Mouse (Mus musculus) monocyte, adult 2 months (primary cell): ENCODE data around the gene Fam78a.
"Not testable (repeated sequence)": the region's sequence is repeated elsewhere in the genome, so short reads cannot be mapped to it uniquely, and the experiment has no call there.

ENCODE experiments used
- DNase-seq, 2 experiments: peaks; one replicate each; pipeline ENCODE4 v3.0.0; 2022; ENCODE audit warnings: low spot score in 2 of 2, low read depth in 1 of 2

Gene Fam78a

DNA sequence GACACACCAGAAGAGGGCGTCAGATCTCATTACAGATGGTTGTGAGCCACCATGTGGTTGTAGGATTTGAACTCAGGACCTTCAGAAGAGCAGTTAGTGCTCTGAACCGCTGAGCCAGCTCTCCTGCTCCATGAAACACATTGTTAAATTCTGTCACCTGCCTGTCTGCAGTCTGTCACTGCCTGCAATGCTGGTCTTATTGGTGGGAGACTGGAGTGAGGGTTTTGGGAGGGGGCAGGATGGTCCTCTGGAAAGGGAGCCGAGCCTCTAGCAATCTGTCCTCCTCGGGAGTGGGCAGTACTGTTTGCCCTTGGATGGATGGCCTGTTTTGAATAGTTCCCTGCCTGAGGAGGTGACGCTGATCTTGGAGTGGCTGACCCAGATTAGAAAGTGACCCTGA, 40.8 kb downstream of the Fam78a start:
- no peak for DNase-seq

DNA sequence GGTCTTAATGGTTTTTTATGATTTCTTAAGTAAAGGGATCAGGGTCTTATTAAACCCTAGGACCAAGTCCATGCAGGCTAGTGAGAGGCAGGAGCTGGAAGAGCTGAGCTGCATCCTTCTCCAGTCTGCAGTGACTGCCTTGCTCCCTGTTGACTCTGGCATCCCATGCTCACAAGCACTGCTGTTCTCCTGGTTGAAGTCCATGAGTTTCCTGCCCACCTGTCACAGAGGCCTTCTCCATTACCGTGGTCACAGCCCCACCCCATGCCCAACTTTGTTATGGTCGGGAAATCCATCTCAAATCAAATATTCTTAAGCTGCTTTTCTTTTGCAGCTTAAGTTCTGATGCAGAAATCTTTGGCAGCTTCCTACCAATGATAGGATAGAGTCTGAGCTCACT, 43.6 kb downstream of the Fam78a start:
- no peak for DNase-seq

DNA sequence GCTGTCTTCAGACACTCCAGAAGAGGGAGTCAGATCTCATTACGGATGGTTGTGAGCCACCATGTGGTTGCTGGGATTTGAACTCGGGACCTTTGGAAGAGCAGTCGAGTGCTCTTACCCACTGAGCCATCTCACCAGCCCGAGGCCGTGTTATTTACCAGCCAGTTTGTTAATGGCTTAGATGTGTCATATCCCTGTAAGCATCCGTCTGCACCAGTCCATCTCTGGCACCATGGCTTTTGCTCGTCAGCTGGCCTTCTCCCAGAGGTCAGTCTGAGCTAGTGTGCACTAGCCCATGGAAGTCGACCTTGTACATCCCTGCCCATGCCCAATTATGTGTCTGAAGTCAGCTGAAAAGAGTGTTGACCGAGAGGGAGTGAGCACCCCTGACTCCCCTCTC, 44.0 kb downstream of the Fam78a start:
- not testable (repeated sequence) for DNase-seq

DNA sequence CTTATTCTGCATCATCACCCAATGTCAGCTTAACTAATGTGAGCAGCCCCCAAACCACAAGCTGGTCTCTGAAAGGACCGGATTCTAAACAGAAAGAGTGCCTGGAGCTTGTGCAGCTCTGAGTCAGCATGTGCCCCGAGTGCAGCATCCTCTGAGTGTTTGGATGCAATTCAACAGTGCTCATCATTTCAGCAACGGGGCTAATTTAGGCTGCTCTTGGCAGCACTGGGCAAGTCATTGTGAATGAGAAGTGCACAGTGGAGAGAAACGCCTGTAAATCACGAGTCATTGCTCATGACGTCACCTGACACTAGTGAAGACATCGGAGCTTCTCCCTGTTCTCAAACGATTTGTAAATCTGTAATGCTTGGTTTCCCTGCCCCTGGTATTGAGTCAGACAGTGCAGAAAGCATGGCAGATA, 46.0 kb downstream of the Fam78a start:
- no peak for DNase-seq

- DNase-seq: no peak
Observed at GRCm38 (mm10) chr2:32037279-32037858, 47.3 kb downstream of the Fam78a start.

DNA sequence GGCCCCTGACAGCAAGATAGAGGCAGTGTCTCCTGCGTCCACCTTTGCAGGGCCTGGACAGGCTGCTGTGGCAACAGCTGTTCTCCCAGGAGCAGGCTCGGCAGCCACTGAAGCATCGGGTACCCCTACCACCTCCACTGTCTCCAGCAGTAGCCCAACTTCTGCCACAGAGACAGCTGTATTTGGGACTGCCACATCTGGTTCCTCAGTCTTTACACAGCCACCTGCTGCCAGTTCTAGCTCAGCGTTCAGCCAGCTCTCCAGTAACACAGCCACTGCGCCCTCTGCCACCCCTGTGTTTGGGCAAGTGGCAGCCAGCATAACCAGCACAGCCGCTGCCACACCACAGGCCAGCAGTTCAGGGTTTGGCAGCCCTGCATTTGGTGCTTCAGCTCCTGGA, 50.5 kb downstream of the Fam78a start:
- no peak for DNase-seq

GRCm38 (mm10) chr2:32033436-32033835, 51.2 kb downstream of the Fam78a start:
- DNase-seq: no peak

GRCm38 (mm10) chr2:32029636-32030035, 55.0 kb downstream of the Fam78a start:
- DNase-seq: no peak

DNA sequence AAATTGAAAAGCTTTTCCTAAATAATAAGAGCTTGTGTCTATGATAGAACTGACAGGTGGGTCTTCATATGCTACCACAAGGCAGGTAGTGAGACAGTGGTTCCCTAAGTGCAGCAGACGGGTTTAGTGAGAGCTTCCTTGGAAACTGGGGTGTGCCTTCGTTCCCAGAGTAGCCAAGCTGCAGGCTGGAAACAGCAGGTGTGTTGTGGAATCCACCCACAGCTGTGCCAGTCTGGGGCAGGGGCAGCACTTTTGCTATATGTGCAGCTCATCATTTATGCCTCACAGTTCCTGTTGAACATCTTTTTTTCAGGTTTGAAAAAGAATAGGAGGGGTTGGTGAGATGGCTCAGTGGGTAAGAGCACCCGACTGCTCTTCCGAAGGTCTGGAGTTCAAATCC, 60.3 kb downstream of the Fam78a start:
- DNase-seq: no peak

- DNase-seq: no peak
Observed at GRCm38 (mm10) chr2:32020229-32020628, 64.4 kb downstream of the Fam78a start.

DNA sequence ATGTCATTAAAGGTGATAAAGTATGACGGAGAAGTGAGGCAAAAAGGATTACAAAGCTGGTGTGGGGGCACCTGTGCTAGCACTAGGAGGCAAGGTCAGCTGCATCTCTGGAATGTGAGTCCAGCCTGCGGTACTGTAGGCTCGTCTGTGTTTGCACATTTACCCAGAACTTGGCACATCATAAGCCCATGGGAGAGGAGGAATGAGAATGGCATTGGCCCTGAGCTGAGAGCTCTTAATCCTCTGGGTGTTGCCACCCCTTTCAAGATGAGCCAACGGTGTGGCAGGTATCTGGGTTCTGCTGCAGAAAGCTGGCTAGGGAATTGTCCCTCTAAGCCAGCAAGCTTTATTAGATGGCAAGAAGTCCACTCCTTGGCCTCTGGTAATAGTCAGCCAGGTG, 65.0 kb downstream of the Fam78a start:
- no peak for DNase-seq

GRCm38 (mm10) chr2:32008716-32009115, 75.9 kb downstream of the Fam78a start:
- DNase-seq: no peak

GRCm38 (mm10) chr2:32008311-32008710, 76.3 kb downstream of the Fam78a start:
- no peak for DNase-seq
